Mouse (Mus musculus) right cerebral cortex, adult 18-20 months (tissue): Measurements from ENCODE around the gene Ehd1.
"Not testable (repeated sequence)": the region's sequence is repeated elsewhere in the genome, so short reads cannot be mapped to it uniquely, and the experiment has no call there.

Experiments
- DNase-seq: peaks from one replicate; pipeline ENCODE4 v3.0.0; 2022; ENCODE audit warnings: mixed read lengths

The Ehd1 gene

GRCm38 (mm10) chr19:6304787-6305516, 28.4 kb downstream of the Ehd1 start:
- DNase-seq = peak; percentile 79

DNA sequence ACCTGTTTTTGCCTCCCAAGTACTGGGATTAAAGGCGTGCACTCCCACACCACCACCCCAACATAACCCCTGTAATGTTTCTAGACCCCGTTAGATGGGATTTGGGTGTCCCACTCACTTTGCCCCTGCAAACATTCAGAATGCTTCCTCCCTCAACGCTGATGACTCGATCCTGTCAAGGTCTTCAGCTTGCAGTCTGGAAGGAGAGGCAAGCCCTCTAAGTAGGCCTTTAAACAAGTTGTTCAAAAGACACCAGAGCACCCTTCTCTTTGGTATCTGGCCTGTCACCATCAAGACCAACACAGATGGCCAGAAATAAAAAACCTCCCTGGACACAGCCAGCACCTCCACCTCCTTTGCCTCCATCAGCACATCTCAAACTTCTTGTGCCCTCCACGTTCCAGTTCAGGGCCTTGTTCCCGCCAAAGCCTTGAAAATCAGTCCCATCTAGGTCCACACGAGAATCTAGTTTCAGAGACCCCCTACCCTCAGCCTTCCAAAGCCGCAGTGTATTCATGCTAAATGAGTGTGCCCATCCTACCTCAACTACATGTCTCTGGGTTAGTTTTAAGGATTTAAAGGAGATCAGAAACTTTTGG, 29.1 kb downstream of the Ehd1 start:
- DNase-seq = no peak

- peak; percentile 25 for DNase-seq
Measured at GRCm38 (mm10) chr19:6306137-6306551, 29.6 kb downstream of the Ehd1 start, which contains the start of gene Cdc42bpg. Gene Cdc42bpg (plus strand): TSS chr19:6306456.

- DNase-seq = peak; percentile 31
Measured at GRCm38 (mm10) chr19:6306586-6306985, 30.1 kb downstream of the Ehd1 start.

GRCm38 (mm10) chr19:6307733-6308531, 31.4 kb downstream of the Ehd1 start:
- DNase-seq = no peak

GRCm38 (mm10) chr19:6310181-6310580, 33.7 kb downstream of the Ehd1 start:
- no peak for DNase-seq

GRCm38 (mm10) chr19:6311783-6312182, 35.3 kb downstream of the Ehd1 start:
- not testable (repeated sequence) for DNase-seq

- DNase-seq = no peak
Measured at GRCm38 (mm10) chr19:6313796-6314195, 37.3 kb downstream of the Ehd1 start.

- no peak for DNase-seq
Measured at GRCm38 (mm10) chr19:6314513-6314912, 38.0 kb downstream of the Ehd1 start.

GRCm38 (mm10) chr19:6315573-6315972, 39.0 kb downstream of the Ehd1 start:
- DNase-seq = no peak

DNA sequence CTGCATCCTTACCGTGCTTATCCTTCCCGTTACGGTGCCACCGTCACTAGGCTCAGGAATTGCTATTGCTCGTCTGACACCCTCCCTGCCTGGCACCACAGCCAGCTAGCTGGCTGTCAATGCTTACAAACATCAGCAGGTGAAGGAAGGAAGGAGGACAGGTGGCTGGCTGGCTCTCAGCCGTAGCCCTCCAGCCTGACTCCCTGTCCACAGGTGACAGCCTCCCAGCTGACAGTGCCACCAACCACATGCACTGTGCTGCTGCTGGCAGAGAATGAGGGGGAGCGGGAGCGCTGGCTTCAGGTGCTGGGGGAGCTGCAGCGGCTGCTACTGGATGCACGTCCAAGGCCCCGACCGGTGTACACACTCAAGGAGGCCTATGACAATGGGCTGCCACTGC, 41.6 kb downstream of the Ehd1 start:
- DNase-seq = no peak

- no peak for DNase-seq
Measured at GRCm38 (mm10) chr19:6321358-6321757, 44.8 kb downstream of the Ehd1 start.

- no peak for DNase-seq
Measured at GRCm38 (mm10) chr19:6321786-6322621, 45.5 kb downstream of the Ehd1 start.

- no peak for DNase-seq
Measured at GRCm38 (mm10) chr19:6324751-6325150, 48.2 kb downstream of the Ehd1 start.

DNA sequence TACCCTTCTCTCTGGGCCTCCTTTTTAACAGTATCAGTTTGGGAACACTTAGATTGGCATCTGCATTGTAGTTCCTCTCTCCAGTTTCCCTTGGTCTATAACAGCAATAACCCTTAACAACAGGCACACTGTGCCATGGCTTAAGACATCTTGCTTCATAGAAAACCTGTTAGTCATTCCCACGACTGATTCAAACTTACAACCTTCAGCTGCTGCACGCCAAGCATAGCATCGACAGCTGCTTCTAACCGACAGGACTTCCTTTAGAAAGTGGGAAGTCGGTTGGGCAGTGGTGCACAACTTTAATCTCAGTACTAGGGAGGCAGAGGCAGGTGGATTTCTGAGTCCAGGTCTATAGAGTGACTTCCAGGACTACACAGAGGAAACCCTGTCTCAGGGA, 54.7 kb downstream of the Ehd1 start:
- no peak for DNase-seq

DNA sequence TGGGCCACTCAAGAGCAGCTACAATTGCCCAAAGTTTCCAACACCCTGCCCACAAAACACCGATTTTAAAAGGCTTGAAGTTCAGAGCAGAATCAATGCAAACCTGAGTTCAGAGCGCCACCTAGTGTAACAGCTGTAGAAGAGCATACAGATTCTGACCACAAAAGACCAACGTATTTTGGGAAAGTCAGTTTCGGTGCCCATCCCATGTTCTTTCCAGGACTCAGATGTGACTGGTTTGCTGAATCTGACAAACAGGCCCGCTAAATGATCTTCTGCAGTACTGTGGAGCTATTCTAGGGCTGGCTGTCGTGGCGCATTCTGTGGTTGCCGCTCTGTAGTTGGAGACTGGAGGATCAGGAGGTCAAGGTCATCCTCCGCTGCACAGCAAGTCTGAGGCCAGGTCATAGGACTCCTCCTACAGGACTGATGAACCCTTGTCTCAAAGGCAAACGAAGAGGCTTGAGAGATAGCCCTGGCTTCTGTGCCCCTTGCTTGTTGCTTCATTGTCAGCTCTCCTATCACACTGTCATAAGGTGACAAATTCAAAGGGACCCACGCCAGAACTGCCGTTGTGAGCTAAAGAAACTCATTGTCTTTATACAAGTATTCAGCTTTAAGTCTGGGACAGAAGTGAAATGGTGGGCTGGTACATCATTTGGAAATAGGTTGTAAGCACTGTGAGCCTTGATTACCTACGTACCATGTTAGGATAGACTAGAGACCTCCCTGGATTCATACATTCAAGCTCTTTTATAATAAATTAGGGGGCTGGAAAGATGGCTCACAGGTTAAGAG, 55.4 kb downstream of the Ehd1 start:
- peak; percentile 39 for DNase-seq

GRCm38 (mm10) chr19:6333761-6334595, 57.5 kb downstream of the Ehd1 start:
- DNase-seq = no peak

DNA sequence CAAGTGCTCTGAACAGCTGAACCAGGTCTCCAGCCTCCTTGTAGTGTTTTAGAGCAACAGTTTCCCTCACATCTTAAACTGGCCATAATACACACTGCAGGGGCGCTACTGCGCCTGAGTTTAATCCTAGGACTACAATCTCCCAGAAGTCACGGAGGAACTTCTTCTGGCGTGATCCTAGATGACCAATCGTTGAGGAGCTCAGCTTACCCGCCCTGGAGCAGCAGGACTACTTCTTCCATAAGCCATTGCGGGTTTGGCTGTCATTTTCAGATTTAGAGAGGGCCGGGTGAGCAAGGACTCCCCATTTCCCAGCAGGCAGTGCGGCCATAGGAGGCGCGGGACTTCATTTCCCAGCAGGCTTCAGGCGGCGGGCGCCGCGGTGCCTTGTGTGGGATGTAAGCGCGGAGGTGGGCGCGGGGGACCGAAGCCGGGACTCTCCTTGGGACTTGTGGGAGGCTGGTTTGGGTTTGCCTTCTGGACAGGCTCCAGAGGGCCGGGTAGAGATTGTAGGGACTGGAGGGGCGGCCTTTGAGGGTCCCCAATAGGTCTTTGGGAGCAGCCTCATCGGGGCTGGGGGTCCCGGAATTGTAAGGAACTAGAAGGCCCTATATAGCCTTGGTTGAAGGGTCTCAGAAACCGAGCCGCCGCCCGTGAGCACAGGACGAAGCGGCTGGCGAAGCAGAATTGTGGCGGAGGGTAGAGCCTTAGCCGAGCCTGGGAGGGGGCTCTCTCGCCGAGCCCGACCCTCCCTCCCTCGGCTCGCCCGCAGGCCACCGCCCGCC, 58.3 kb downstream of the Ehd1 start, which contains the start of gene Men1:
Men1 (plus strand) TSS at position 307 of the 785 bp plus-strand sequence.
- peak; percentile 99 for DNase-seq

DNA sequence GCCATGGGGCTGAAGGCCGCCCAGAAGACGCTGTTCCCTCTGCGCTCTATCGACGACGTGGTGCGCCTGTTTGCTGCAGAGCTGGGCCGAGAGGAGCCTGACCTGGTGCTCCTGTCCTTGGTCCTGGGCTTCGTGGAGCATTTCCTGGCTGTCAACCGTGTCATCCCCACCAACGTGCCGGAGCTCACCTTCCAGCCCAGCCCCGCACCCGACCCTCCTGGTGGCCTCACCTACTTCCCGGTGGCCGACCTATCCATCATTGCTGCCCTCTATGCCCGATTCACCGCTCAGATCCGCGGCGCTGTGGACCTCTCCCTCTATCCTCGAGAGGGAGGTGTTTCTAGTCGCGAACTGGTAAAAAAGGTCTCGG, 58.9 kb downstream of the Ehd1 start:
- DNase-seq = no peak

- no peak for DNase-seq
Measured at GRCm38 (mm10) chr19:6336920-6337319, 60.4 kb downstream of the Ehd1 start.
